Mouse (Mus musculus): ENCODE data around the gene C1s1.
A peak's percentile ranks its signal among the peaks of the same experiment; 100 is the strongest.
"Not testable (repeated sequence)": the region's sequence is repeated elsewhere in the genome, so short reads cannot be mapped to it uniquely, and the experiment has no call there.

Gene C1s1

DNA sequence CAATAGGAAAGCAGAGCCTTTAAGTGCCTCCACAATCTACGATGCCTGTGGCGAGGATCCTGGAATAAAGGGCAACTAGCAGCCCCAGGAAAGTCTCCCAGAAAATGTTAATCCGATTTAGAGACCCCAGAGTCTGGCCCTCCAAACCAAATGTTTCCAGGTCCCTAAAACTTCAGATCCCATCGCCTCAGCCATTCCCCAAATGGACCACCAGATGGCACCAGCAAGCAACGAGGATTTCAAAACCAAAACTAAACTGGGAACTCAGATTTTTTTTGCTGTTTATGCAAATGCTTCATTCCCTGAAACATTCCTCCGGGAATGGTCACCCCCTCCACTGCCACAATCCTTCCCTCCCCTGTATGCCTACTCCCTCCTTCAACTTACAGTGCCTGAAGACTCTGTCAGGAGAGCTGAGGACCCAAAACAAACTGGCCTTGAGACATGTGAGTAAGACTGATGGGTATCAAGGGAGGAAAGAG, 29.8 kb downstream of the C1s1 start, which contains the start of gene C1ra:
Gene C1ra, plus strand, starts transcription at position 51 of the 482 bp plus-strand sequence.
- peak in 1 of 2 experiments; percentile 44 for DNase-seq (ENCODE audit: low spot score in 2 of 2)

DNA sequence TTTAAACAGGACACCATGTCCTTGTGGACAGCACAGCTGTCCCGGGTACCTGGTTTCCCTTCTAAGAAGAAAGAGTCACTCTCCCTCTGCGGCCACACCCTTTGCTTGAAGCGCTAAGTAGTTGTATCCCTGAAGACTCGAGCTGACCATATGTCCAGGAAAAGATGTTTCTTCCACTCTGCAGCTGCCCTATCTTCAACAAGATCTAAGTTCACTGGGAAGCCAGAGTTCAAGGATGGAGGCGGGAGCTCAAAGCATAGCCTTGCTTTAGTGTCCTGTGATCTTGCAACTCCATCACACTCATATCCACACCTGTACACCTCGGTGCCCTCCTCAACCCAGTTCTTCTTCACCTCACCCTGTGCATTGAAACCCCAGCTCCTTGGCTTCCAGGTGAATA, 30.2 kb downstream of the C1s1 start:
- no peak for DNase-seq (ENCODE audit: low spot score in 2 of 2)

DNA sequence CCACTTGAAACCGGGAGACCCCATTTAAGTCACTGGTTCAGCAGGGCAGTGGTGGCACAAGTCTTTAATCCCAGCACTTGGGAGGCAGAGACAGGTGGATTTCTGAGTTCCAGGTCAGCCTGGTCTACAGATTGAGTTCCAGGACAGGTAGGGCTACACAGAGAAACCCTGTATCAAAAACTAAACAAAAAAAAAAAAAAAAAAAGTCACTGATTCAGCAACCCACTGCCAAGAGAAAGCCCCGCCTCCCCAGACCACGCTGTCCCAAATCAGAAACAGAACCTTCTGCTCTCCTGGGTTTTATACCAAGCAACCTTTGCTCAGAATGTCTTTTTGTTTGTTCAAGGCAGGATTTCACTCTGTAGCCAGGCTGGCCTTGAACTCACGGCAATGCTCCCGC, 33.0 kb downstream of the C1s1 start:
- DNase-seq (ENCODE audit: low spot score in 2 of 2), result not testable (repeated sequence)

DNA sequence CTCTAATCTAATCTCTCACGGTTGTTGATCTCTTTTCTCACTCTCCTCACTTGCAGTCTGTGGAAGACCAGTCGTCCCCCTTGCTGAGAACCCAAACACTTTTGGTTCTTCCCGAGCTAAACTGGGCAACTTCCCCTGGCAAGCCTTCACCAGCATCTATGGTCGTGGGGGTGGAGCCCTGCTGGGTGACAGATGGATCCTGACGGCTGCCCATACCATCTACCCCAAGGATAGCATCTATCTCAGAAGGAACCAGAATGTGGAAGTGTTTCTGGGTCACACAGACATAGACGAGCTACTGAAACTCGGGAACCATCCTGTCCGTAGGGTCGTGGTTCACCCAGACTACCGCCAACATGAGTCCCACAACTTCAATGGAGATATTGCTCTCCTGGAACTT, 33.9 kb downstream of the C1s1 start:
- DNase-seq (ENCODE audit: low spot score in 2 of 2), result no peak

DNA sequence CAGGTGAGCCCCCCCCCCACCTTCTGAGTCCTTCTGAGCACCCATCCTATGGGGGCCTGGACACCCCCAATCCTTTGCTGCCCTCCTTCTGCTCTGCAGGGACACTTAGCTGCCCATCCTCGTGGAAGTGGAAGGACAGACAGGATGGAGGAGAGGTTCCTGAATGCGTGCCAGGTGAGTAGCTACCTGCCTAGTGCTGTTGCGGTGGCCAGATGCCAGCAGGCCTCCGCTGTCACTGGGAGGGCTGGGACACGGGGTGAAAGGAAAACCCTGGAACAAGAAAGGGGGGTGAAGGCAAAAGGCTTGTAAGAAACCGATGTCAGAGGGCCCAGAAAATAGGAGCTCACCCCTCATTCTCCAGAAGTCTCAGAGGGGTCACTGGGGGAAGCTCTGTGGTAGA, 35.2 kb downstream of the C1s1 start:
- no peak for DNase-seq (ENCODE audit: low spot score in 2 of 2)

DNA sequence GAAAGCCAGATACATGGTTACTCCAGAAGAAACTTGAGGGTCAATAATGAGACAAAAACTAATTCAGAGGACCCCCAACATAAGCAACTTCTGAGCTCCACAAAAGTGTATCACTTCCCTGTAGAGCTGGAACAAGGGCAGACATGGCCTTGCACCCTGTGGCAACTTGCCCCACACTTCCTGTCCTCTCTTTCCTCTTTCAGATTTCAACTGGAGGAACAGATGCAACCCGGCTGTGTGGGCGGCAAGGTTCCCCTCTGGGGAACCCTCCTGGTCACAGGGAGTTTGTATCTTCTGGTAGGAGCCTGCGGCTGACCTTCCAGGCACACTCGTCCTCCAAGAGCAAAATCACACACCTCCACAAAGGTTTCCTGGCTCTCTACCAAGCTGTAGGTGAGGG, 37.1 kb downstream of the C1s1 start:
- no peak for DNase-seq (ENCODE audit: low spot score in 2 of 2)

DNA sequence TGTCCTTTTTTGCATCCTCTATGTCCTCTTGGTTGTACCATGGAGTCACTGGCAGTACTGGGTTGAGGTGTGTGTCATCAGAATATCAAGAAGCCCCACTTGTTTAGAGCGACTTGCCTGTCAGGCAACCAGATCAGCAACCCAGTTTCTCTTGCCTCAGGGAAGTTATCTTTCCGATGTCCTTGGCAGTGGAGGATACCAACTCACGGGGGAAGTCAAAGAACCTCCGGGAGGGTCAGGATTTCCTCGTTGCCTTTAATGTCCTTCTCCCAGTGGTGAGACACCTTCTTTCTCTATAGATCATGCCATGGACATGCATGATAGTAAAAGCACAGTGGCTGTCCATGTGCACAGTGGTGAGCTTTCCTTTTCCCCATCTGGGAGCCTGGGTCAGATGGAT, 40.1 kb downstream of the C1s1 start:
- DNase-seq (ENCODE audit: low spot score in 2 of 2), result no peak

DNA sequence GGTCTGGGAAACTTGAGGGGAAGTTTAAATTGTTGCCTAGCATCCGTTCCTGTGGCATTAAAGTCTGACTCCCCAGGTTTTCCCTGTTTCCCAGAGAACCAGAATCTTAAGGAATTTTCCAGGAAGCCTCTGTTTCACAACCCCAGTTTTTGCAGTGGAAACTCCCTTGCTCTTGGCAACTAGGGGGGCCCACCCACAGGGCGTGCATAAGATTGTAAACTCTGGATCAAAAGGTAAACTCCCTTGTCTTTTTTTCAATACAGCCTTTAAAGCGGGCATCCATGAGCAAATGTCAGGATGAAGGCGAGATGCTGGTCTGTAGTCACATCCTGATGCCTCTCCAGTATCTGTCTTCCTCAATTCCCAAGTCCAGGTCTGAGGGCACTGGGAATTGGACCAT, 40.7 kb downstream of the C1s1 start:
- DNase-seq (ENCODE audit: low spot score in 2 of 2), result no peak

DNA sequence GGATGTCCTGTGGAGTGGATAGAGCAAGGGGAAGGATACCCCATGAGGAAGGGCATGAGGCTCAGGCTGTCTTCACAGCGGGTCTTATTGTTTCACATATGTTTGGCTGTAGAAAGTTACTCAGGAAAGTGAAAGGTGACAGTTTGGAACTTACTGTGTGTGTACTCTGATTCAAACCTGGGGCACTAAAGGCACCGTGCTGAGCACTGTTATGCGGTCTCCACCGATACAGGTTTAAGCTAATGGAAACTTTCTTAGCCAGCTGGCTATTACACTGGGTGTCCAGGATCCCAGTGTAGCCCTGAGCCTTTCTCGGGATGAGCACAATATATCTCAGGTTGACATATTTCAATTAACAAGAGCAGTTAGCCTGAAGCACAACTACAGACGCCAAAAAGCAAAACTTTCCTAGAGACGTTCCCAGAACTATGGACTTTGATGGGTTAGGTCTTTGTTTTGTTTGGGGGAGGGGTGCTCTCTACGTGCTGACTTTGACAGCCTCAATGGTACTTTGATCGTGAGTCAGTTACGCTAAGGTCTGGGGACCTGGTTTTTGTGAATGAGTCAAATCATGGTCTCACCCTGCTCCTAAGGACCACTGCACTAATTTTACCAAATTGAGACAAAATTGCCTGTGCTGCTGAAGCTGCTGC, 42.1 kb downstream of the C1s1 start:
- DNase-seq (ENCODE audit: low spot score in 2 of 2), result no peak

DNA sequence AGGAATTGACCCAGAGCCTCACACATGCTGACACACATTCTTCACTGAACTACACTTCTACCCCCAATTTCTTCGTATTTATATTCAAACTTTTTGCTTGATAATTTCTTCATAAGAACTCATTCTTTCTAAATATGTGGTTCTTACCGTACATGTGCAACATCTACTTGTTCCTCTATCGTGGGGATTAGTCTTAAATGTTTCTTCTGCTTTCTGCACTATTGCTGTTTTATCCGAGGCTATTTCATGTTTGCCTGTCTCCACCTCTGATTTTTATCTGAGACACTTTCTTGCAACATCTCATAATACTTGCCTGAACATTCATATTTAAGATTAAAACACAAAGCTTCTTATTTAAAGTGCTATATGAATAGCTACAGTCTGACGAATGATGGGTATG, 46.1 kb downstream of the C1s1 start:
- no peak for DNase-seq (ENCODE audit: low spot score in 2 of 2)

DNA sequence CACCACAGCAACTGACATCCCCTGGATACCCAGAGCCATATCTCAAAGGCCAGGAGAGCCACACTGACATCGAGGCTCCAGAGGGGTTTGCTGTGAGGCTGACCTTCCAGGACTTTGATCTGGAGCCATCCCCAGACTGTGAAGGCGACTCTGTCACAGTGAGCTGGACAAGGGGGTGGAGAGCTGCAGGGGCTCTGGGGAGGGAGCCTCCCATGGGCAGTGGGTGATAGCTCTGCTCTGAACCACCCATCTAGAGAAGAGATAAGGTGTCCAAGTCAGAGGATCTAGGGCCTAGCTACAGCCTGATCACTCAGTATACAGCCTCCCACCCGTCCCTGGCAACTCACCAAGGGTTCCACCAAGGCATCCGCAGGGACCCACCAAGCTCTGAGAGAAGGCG, 48.3 kb downstream of the C1s1 start:
- DNase-seq (ENCODE audit: low spot score in 2 of 2), result no peak

DNA sequence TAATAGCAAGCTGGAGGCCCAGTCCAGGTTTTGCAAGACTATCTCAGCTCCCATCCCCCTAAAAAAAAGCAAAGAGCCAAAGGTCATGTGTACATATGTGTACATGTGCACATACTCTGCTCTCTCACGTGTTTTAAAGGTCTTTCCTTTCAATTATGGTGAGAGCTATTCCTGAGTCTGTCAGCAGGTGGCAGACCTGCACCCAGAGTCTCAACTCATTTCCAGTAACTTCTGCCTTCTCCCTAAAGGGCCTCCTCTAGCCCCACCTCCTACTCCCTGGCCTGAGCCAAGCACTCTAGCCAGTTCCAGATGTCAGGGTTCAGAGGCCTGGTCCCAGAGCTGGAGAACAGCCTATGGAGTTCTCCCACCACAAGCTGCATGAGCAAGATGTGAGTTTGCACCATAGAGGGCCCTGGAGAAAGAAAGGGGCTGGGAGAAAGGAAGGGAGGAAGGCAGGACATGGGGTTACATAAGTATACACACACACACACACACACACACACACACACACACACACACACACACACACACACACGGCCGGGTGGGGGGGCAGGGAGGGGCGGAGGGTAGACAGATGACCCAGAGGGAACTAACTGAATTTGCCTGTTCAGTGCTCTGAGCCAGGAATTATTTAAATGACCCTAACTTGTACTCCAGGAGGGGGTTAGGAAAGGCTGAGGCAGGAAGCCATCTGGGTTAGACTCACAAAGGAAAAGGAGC, 49.2 kb downstream of the C1s1 start, which contains the start of gene C1rl:
Gene C1rl, plus strand, starts transcription at position 272 of the 720 bp plus-strand sequence.
- DNase-seq (ENCODE audit: low spot score in 2 of 2), result peak; percentile 39 to 60

DNA sequence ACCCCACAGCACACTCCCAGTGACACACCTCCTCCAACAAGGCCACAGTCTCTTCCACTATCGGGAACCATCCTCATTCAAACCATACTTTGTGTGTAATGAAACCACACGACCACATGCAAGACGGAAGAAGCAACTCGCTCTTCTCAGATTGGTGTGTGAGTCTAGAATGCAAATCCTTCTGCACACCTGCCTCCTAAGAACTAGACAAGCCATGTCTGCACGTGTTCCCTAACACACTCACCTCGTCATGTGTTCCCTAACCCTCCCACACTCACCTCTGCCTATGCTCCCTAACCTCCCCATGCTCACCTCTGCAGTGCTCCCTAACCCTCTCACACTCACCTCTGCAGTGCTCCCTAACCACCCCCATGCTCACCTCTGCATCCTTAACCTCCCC, 50.7 kb downstream of the C1s1 start:
- no peak for DNase-seq (ENCODE audit: low spot score in 2 of 2)

DNA sequence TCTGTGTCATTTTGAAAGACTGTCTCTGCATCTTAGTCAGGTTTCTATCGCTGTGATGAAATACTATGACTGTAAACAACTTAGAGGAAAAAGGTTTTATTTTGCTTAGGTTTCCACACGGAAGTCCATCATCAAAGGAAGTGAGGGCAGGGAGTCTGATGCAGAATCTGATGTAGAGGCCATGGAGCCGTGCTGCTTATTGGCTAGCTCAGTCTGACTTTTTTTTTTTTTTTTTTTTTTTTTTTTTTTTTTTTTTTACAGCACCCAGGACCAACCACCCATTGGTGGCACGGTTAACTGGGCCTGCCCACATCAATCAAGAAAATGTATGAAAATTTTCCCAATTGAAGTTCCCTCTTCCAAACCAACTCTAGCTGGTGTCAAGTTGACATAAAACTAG, 53.2 kb downstream of the C1s1 start:
- no peak for DNase-seq (ENCODE audit: low spot score in 2 of 2)

DNA sequence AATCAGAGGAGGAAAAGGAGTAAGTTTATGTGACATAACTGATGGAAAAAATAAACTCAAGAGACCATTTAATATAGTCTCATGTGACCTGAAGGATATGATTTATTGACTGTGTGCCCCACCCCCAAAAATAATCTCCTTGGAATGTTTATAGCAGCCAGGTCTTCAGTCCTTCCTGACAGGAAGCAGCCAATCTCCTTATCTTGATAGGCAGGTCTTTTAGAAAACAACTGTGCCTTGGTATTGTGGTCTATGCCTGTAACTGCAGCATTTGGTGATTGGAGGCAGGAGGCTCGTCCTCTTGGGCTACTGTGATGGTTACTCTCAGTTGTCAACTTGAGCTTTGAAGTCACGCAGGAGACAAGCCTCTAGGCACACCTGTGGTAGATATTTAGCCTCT, 54.6 kb downstream of the C1s1 start:
- no peak for DNase-seq (ENCODE audit: low spot score in 2 of 2)

DNA sequence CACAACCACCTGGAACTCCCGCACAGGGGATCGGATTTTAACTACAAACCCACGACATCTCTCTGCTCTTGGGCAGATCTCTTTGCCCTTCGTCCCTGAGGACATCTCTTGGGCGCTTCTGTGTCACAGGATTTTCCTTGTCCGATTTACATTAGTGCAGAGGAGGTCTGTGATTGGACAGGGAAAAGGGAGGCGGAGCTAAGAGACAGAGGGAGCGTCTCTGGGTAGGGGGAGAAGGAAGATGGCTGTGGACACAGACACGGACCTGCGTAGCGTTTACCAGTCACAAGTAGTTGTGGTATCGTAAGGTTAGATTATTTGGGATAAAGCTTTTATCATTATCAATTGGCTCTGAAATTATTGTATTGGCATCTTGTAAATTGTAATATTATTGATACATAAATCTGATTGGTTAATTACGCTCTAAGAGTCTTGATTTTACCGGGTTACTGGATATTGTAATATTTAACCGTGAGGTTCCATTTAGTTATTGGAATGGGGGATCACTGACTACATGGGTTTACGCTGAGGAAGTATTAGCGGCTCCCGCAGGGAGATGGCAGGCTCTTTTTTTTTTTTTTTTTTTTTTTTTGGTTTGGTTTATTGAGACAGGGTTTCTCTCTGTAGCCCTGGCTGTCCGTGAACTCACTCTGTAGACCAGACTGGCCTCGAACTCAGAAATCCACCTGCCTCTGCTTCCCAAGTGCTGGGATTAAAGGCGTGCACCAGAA, 56.6 kb downstream of the C1s1 start:
- no peak for DNase-seq (ENCODE audit: low spot score in 2 of 2)

DNA sequence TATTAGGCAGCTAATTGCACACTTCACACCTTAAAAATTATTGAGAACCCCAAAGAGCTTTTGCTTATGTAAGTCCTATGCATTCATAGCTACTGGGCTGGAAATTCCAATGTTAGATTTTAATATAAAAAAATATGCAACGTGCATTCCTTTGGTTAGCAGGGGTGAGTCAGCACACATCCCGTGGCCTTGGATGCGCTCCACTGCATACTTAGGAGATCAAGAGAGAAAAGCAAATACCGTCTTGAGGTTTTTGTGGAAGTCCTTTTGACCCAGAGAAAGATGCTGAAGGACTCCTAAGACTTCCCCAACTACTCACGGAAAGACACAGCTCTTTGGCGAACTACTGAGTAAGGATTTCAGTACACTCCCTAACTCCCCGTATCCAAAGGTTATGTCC, 57.3 kb downstream of the C1s1 start:
- DNase-seq (ENCODE audit: low spot score in 2 of 2), result no peak

DNA sequence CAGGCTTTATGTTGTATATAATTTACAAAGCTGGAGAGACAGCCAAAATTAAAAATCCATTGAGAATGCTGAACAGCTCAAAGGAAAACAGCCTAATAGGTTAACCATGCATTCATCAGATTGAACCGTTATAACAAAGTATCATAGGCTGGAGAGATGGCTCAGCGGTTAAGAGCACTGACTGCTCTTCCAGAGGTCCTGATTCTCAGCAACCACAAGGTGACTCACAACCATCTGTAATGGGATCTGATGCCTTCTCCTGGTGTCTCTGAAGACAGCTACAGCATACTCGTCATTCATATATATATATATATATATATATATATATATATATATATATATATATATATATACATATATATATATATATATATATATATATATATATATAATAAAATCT, 58.3 kb downstream of the C1s1 start:
- not testable (repeated sequence) for DNase-seq (ENCODE audit: low spot score in 2 of 2)

DNA sequence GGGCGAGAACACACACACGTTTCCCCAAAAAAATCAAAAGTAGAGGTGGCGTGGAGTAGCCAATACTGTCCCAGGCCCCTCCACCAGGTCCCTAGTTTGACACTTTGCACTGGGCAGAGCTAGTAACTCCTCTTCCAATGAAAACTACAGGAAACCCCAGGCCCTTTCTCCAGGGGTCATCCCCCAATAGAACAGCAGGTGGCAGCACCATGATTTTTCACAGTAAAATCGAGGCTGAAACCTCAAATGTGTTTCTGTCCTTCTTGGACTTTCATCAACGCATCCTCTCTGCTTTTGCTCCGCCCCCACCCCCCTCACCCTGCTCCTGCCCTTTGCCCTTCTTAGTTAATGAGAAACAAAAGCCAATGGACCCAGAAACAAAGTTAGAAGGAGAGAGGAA, 60.6 kb downstream of the C1s1 start:
- no peak for DNase-seq (ENCODE audit: low spot score in 2 of 2)

All from frontal cortex, postnatal 10 days (tissue).